Mouse (Mus musculus): Measurements from ENCODE around the gene Rbm38. TPM values are rescaled to one million over a fixed set of nuclear protein-coding genes. Genes with fewer than 3 reads are reported as not detected.

The Rbm38 gene
- total RNA-seq, 2 experiments from 2014 or later, result 146 to 187 TPM

Other genes with a start within 250 kb of the Rbm38 start
- 1 to 10 TPM; 4.0 to 4.6 TPM for gene Bmp7, start 80.2 kb upstream of the Rbm38 start, total RNA-seq (2021)
- not detected for gene Spo11, start 42.8 kb upstream of the Rbm38 start, total RNA-seq (2021)
- gene Rae1, start 20.4 kb upstream of the Rbm38 start, total RNA-seq (2021), result 10 to 100 TPM; 37.7 to 42.8 TPM
- gene Ctcfl, start 99.0 kb downstream of the Rbm38 start, total RNA-seq (2021), result under 1 TPM in 1 of 2 experiments, not detected in 1; 0.10 TPM
- 10 to 100 TPM; 24.1 to 85.1 TPM for gene Pck1, start 132.6 kb downstream of the Rbm38 start, total RNA-seq (2021)
- under 1 TPM; 0.25 to 0.41 TPM for gene Zbp1, start 198.4 kb downstream of the Rbm38 start, total RNA-seq (2021)